Mouse (Mus musculus) left cerebral cortex, postnatal 36 days (tissue): ENCODE measurements at regions not wholly inside any gene's neighbourhood (a gene's known extent, or its start where the extent isn't known, plus 50 kb on each side); places are given as distances from the start of the nearest gene placed in this dataset.
A peak's percentile ranks its signal among the peaks of the same experiment; 100 is the strongest.

Source experiments
- DNase-seq, 2 experiments: peaks; one replicate each; pipeline ENCODE4 v3.0.0; 2021 to 2022; ENCODE audit warnings: low spot score in 2 of 2, mixed read lengths in 1 of 2
- intact Hi-C: fragments of 180-260 bp; cut with DNase I; formaldehyde crosslinking; loops from one replicate; pipeline ENCODE4 v1.15.1; 2025

DNA sequence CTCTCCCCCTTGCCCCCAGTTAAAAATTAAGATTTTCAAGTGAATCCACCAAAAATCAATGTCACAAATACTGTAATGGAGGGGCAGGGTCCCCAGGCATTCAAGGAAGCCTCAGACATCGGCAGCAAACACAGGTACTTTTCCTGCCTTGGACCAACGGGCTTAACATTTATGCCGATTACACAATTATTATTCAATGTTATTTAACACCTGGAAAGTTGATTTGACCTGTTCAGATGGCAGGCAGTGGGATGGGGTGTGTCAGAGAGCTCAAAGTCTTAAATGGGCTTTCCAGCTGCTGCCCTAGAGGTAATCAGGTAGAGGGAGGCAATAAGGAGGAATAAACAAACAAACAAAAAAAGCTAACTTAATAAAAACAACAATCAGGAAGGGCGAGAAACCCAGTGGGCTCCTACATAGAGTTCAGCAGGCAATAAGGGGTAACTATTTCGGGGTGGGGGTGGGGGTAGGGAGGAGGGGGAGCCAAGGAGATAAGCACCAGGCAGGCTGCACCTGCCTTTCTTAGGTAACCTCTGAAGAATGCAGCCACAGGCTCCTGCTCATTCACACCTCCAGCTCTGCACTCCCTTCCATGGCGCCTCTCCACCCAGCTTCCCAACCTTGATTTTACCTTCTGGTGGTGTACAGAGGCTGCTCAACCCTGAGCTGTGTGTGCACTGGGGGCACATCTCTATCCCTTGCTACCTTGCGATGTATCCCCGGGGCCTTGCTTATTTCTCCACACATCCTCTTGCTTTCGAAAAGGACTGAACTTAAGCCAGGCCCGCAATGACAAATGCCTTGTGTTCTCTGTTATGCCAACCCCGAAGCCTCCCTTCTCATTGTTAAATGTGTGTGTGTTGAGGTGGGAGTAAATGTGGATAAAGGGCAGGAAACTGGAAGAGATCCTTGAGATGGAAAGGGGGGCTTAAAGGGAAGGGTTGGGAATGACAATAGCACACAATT, 168.9 kb upstream of the Id2 start:
- DNase-seq = no peak
- intact Hi-C loops = no loop called here

DNA sequence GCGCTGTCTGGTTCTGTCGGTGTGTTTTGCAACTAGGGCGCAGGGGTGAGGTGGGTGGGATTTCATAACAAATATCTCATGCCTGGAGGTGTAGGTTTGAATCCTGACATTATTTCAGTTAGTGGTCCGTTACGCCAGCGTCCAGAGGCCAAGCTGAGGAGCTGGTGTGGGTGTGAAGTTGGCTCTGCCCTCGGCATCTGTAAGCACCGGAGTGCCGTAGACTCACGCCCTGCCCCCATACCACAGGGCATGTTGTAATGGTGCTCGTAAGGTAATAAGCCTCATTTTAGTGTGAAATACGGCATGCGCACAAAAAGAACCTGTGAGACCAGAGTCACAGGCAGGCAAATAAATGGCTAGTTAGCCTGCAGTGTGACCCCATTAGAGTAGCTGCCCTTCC, 168.1 kb upstream of the Id2 start:
- intact Hi-C loops = no loop called here
- DNase-seq = no peak

DNA sequence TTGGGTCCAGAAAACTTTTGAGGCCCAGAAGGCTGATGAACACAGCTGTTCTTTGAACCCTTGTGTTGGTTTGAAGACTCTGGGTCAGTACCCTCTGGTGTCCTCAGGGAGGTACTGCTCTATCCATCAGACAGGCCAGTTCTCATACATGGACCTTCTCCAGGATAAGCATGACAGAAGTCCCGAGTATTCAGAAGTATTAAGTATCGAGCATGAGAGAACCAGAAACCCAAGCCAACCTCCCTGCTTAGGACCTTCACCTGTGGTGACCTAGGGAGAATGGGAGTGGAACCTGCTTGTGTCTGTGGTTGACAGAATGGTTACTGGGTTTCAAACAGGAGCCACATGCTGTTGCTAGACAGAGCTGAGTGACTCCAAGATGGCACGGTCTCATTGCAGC, 167.5 kb upstream of the Id2 start:
- DNase-seq = no peak
- intact Hi-C loops = no loop called here

DNA sequence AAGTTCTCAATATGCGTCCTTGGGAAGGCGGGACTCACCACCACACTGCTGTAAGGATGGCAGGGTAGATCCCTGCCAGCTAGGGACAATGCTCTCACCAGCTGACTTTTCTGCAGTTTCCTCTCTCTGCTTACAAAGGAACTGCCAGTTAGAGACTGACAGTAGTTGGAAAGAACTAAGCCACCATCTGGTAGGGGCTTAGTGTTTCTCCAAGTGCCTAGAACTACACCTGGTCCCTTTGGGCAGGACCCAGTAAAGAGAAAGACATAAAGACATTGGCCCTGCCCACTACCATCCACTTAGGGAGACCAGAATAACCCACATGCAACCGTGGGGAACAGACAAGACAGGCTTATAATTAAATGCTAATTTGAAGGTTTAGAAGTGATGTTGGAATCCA, 165.5 kb upstream of the Id2 start:
- DNase-seq = no peak
- intact Hi-C loops = no loop called here

DNA sequence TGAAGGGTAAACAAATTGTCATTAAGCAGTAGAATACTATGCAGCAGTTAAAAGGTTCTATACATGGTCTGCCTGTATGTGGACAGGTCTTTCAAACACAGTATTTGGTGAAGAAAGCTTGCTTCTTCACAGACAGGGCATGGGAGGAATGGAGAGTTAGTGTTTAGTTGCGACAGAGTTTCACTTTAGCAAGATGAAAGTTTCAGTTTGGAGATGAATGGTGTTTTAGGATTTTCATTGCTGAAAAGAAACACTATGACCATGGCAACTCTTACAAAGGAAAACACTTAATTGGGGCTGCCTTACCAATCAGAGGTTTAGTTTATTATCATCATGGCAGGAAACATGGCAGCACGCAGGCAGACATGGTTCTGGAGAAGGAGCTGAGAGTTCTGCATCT, 162.2 kb upstream of the Id2 start:
- intact Hi-C loops = no loop called here
- DNase-seq = no peak

DNA sequence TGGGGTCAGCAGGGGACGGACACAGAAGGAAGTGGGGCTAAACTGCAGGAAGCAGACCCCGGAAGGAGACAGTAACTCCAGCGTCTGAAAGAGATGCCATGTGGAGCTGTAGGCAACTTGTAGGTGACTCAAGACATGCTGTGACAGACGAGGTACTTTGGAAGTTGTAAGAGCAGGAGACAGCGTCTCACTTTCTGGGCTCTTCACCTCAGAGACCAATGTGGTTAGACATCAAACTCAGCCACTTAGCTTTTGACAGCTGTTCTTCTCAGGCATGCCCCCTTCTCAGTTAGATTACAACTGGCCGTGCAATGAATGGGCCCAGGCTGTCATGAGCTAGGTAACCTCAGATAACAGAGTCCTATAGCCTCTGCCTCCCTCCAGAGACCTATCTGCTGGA, 159.3 kb upstream of the Id2 start:
- intact Hi-C loops = no loop called here
- no peak for DNase-seq

DNA sequence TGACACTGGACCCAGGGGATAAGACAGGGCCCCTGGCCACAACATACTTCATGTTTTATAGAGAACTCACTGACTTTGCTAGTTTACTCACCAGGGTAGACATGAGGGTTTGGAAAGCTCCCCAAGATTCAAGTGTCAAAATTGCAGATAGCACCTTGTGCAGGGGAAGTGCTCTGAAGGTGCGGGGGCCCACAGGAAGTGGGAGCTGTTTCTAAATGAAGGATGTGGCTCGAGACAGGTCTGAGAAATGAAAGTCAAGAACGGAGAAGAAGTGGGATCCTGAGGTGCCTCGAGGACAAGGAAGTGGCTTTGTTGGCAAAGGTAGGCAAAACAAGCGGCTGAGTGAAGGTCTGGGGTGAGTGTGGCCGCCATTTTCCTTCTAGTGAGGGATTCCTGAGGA, 157.8 kb upstream of the Id2 start:
- intact Hi-C loops = no loop called here
- no peak for DNase-seq

DNA sequence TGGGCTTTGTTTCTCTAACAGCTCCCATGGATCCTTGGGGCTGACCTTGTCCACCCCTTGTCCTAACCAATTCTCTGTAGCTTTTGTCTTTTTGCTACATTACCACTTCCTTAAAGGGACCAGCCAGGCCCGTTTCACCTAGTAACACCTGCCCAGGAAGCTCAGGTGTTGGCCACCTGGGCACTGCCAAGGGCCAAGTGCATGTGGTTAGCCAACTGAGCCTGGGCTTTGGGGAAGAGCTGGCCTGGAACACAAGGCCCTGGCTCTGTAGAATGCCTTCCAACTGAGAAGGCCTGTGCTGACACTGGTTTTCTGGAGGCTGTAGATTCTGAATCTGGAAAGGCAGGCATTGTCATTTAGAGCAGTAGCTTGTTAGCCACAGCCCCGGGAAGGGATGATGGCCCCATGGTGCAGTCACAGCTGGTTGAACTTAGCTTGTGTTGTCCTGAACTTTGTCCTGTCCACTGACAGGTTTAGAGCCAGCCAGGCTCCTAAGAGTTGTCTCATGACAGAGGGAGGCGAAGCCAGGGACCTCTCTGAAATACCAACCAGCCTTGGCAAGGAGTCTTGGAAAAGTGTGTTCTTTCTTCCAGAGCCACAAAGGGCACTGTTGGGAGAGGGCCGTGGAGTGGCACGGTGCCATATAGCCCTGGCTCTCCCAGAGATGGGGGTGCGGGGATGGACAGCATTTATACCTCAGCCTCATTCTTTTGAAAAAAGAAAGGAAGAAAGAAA, 156.0 kb upstream of the Id2 start:
- no peak for DNase-seq
- intact Hi-C loops = no loop called here

DNA sequence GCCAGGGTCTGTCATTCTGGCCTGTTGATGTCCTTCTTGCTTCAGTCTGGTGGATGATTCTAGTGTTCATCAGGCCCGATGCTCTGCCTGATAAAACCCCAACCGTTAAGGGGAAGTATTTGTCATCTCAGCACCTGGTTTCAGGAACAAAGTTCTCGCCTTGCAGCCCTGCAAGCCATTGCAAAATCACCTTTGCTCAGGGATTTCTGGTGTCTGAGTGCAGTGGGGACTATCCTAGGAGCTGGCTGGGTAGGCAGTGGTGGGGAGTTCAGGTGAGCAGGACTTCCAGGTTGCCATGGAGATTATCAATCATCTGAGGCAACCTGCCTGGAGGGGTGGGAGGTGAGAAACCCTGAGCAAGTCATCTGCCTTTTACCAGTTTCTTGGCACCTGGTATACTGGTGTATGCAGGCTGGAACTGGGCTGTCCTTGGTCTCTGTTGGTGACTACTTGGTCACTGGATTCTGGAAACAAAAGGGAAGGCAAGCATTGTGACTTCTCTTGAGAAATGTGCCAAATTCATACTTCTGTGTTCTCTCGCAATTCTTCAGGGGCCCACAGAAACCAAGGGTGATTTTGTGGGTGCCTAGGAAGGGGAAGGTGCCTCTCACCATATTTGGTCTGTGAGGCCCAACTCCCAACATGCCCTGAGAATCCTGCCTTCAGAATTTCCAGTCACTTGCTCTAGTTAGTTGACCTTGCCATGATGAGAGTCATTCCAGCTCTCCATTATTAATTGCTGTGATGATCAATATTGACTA, 154.7 kb upstream of the Id2 start:
- no peak for DNase-seq
- intact Hi-C loops = no loop called here

DNA sequence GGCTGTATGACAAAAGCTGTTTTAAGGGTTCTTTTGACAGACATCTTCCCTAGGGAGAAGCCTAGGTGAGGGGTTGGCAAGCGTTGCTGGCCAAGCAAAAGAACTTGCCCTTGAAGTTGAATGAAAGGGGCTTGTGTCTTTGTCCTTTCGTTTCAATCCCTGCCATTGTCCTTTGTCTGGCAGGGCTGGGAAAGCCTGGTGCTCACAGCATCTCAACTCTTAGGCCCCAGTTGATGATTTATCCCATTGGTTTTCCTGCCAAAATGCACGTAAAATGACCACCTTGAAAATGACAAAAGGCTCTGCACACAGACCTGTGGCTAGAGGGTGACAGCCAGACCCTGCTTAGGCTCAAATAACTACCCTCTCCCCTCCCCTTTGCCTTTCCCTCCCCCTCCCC, 153.9 kb upstream of the Id2 start:
- intact Hi-C loops = no loop called here
- no peak for DNase-seq

DNA sequence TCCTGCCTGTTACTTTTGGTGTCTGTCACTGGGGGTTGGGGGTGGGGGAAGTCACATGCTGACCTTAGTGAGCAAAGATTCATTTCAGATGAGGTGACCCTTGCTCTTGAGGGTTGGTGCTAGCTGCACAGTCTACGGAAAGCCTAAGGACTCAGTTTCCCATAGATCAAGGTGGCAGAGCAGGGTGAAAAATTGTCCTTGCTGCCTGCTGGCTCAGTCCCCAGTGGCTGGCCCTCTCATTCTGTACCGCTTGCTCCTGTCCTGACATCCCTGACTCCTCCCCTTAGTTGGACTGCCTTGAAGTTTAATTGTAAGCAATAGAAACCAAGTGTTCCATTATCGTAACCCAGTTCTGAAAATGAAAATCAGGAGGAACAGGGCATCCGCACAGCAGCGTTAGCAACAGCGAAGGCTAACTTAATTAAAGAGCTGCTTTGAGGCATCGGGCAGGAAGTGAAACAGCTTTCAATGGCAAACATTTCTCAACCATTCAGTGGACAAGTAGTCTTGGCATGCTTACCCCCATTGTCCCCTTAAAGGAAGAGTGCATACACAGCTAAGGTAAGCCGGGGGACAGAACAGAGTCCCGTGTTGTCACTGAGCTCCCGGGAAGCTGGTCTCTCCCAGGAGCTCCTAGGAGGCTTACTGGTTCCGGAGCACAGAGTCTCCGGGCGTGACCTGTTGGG, 151.9 kb upstream of the Id2 start:
- intact Hi-C loops = no loop called here
- DNase-seq = no peak

DNA sequence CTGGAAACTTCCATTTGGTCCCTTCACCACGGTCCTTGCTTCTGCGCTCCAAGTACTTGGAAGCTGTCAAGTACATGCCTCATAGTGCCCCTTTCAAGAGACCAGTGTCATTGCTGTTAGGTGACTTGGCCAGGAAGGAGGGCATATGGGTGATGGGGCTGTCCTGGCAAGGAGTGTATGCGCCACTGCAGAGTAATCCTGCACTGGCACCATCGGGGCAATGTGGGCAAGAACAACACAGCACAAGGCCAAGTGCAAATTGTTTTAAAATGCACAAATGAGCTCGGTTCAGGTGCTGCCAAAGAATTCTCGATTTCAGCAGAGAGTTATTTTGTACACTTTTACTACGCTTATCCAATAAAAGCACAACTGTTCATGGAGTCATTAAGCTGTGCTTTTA, 149.6 kb upstream of the Id2 start:
- intact Hi-C loops = no loop called here
- DNase-seq = no peak

DNA sequence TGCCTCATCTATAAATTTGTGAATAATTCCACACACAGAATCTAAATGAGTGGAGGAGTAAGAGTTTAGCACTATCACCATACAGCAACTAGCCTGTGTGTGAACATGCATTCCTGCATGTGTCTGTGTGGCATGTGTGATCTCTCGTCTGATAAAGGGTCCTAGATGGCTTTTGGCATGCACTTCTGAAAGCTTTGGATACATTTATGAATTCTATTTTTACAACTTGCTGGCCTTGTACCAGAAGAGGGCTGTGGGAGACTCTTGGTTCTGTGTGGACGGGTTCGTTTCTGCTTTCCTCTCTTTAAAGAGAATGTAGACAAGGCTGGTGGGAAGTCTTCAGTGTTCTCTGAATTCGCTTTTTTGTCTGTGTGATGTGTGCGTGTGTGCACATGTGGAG, 148.7 kb upstream of the Id2 start:
- DNase-seq = no peak
- intact Hi-C loops = no loop called here

DNA sequence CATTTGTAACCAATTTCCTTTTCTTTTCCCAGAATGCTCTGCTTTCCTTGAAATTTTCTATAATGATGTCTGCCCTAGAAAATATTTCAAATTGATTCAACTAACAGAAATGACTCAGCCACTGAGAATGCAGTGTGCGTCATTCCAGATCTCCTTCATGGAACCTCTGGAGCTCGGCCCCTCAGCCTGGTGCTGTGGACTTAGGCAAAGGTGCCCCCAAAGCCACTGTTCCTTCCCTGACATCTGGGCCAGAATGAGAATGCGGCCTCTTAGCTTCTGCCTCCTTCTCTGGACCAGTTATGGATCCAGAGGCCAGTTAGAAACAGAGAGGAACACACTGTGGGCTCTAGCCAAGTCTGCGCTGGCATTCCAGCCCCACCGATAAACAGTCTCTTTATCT, 148.3 kb upstream of the Id2 start:
- intact Hi-C loops = no loop called here
- DNase-seq = no peak

DNA sequence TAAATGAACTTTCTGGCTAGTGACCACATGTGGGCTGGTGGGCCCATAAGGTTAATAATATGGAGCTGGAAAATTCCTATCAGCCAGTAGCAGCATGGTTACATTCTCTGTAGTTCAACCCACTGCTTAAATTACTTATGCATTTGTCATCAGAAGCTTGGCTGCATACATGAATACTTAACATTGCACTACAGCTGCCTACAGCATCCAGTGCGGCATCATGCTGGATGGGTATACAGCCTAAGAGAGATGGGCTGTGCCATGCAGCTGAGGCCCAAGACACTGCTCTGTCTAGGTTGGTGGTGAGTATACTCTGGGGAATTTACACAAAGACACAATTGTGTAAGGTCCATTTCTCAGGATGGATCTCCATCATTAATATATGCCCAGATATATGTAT, 147.7 kb upstream of the Id2 start:
- no peak for DNase-seq
- intact Hi-C loops = no loop called here

DNA sequence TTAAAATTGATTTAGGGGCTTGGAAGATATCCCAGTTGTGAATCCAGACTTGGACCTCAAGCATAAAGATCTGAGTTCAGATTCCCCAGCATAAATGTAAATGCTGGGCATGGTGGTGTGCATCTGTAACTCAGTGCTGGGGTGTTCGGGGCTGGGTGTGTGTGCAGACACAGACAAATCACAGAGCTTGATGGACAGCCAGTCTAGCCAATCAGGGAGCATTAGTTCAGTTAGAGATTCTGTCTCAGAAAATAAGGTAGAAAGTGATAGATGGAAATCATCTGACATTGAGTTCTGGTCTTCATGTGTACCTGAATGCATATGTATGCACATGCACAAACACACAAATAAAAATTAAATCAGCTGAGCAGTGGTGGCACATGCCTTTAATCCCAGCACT, 147.0 kb upstream of the Id2 start:
- no peak for DNase-seq
- intact Hi-C loops = no loop called here

DNA sequence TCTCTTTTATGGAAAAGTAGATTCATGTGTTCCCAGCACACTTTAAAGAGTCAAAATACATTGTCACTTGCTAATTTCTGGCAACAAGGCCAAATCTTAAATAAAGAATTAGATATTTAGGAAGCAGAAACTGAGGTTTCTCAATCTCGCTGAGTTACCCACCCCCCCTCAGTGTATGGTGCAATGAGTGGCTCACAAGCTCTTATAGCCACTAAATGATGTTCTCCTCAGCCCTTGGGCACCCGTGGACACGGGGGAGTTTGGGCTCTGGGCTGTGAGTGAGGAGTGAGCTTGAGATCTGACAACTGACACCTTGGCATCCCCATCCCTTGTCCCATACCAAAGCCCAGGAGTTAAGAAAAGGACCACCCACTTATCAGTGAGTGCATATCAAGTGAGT, 145.4 kb upstream of the Id2 start:
- no peak for DNase-seq
- intact Hi-C loops = no loop called here

DNA sequence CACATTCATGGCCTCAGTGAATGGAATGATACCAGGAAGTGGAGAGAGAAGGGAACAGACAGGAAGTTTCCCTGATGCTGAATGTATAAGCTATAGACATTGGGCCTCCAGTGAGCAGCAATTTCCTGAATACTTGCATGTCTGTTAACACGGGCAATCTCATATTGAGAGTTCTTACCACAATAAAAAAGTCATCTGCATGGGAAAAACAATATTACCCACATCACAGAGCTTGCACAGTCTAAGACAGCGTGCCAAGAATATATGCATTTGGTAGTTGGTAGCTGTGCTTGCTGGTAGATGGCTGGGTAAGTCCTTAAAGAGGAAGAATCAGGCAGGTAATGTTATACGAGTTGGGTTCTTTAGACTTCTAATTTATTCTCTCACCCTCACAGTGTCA, 144.7 kb upstream of the Id2 start:
- intact Hi-C loops = loop anchor here (2.0 kb wide), 1 partner anchor 141 kb away; no protein-coding TSS in a partner anchor
- DNase-seq = no peak

DNA sequence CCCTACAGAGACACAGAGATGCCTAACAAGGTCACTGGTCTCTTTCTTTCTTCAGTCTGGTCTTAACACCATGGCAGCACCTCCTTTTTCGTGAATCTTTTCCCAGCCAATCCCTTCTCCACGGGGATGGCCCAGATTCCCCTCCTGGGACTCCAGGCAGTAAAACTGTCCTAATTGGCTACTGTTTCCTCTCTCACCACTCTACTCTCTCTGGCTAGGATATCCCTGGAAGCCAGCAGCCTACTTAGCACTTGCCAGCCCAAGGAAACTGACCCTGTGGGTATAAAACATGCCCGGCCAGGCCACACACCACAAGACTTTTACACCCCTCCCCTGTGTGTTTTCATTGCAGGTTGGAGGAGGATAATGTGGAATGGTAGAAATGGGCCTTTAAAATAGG, 143.9 kb upstream of the Id2 start:
- intact Hi-C loops = loop anchor here (2.0 kb wide), 1 partner anchor 140 kb away; no protein-coding TSS in a partner anchor
- DNase-seq = no peak

DNA sequence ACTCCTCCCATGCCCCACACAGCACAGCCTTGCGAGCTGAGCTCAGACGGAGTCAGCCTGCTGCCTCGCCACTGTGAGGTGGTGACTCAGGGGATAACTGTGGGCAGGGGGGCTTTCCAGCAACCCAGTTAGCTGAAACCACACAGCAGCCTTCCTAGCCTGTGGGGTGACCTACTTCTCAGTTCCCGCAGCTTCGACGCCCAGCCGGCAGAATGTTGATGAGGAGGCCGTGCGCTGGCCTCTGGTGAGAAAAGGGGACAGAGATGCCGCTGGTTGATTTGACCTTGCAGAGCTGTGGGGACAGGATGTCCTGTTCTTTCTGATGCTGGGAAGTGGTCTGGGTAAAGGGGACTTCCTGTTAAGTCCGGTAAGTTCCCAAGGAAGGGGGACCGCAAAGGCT, 143.2 kb upstream of the Id2 start:
- peak; percentile 20 to 31 for DNase-seq
- intact Hi-C loops = loop anchor here (2.0 kb wide), 1 partner anchor 139 kb away; no protein-coding TSS in a partner anchor
